Mouse (Mus musculus) brain, embryonic 14.5 days (tissue): ENCODE data around the gene Aldh3b2.

ENCODE experiments used
- CTCF ChIP-seq: fragments of 200-500 bp; IDR thresholded peaks from 2 replicates; pipeline ENCODE4 v1.5.1; 2012; ENCODE audit warnings: inconsistent platforms, mild to moderate bottlenecking, moderate library complexity, borderline replicate concordance; ENCODE audit not compliant: insufficient read depth, insufficient read length; ENCODE audit errors: extremely low read depth
- POLR2A ChIP-seq: fragments of 200-500 bp; IDR thresholded peaks from 2 replicates; pipeline ENCODE4 v1.6.1; 2012; ENCODE audit warnings: mild to moderate bottlenecking, inconsistent platforms, borderline replicate concordance; ENCODE audit not compliant: poor library complexity, insufficient read depth, insufficient read length, severe bottlenecking; ENCODE audit errors: extremely low read depth

DNA sequence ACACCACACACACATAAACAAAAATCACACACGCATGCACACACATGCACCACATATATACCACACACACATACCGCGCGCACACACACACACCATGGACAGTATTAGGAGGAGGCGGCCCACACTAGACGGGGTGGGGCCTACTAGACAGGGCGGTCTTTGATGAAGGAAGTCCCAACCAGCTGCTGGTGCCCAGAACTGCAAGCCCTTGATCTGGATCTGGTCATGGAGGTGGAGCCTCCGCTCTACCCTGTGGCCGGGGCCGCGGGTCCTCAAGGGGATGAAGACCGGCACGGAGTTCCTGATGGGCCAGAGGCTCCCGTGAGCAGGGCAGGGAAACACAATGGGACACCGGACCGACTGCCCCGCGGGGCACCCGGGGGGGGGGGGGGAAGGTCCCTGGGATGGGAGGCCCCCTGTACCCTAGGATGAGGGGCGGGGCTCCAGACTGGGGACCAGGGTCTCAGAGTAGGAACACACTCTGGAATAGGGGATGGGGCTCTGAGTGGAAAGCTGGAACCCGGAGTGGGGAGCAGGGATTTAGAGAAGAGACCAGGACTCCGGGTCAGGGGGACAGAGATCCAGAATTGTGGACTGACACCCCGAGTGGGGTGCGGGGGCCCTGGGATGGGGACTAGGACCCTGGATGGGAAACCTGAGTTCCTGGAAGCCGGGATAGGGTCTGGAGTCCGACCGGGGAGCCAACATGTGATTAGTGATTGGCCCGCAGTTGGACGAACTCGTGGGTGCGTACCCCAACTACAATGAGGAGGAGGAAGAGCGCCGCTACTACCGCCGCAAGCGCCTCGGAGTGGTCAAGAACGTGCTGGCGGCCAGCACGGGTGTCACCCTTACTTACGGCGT is 36.9 kb upstream of the Aldh3b2 start, which contains the start of gene Unc93b1:
- TF ChIP-seq POLR2A (no peak), CTCF (no peak)
